Mouse (Mus musculus) bone marrow macrophage, adult 2 months (primary cell): ENCODE measurements around the gene Rims4.

Experiments used
- CTCF ChIP-seq: IDR thresholded peaks from 2 replicates; pipeline ENCODE4 v1.5.1; 2012; ENCODE audit warnings: low read depth, mild to moderate bottlenecking, low read length, moderate library complexity
- POLR2A ChIP-seq: IDR thresholded peaks from 2 replicates; pipeline ENCODE4 v1.6.1; 2012; ENCODE audit warnings: mild to moderate bottlenecking, low read depth, low read length, borderline replicate concordance

GRCm38 (mm10) chr2:163919581-163919980 is 1.1 kb upstream of the Rims4 start:
- TF ChIP-seq POLR2A (no peak), CTCF (no peak)
